In the genomic region with DNA sequence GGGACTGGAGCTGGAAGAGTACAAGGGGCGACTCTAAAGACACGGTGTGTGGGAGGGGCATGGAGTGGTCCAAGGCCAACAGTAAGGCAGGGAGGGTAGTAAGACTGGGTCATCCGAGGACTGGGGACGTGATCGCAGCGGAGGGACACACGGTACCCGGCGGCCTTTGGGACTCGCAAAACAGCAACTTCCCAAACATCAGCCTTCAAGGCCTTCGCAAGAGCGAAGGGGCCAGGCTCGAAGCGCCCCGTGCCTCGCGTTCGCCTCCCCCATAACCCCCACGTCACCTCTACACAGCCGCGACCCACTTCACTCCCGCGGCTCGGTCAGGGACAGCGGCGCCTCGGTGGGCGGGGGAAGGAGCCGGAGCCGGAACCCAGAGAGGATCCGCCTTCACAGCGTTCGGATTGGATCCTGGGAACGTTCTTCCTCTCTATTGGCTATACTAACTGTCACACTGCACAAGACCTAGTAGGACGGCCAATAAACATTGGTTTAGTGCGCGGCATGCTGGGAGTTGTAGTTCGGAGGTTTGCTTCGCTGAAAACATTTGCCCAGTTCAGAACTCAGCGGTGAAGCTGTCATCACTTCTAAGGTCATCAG, we compare ENCODE assay signal across 8 mouse cellular contexts. TPM values are rescaled to one million over a fixed set of nuclear protein-coding genes. Genes with fewer than 3 reads are reported as not detected.
DNase-seq lines count a peak whose midpoint lies in the region; ATAC-seq lines count a peak whose summit lies in the region.

TSS of gene Zfp691 (minus strand) at position 345 of the 603 bp plus-strand sequence.

- H3K9me3 ChIP-seq in heart, embryonic 10.5 days = no peaks in the 10 kb centered on the region
- H3K9me3 ChIP-seq in kidney, embryonic 15.5 days (replicated peaks) = no peaks in the 10 kb centered on the region

- peak; percentile 90 to 92 for DNase-seq in B cell, adult 2 months
- peak; percentile 99 for DNase-seq in brain, adult 2 months (ENCODE audit: low read depth, low spot score)
- DNase-seq in heart, embryonic 10.5 days (ENCODE audit: low spot score) = peak; percentile 98
- peak; percentile 93 for DNase-seq in liver
- DNase-seq in spleen, postnatal 4 days (ENCODE audit: low spot score in 2 of 2) = peak; percentile 92 to 95

- ATAC-seq in erythroblast, adult 5-6 weeks (replicated peaks; ENCODE audit: low FRiP score, poor library complexity, severe bottlenecking) = peak; percentile 92
- ATAC-seq in kidney, embryonic 15.5 days (replicated peaks; ENCODE audit: low FRiP score) = peak; percentile 100
- peak; percentile 97 for ATAC-seq in monocyte, adult 5-6 weeks (replicated peaks; ENCODE audit: insufficient number of reproducible peaks, low FRiP score, low TSS enrichment, poor library complexity, severe bottlenecking)

- under 1% methylated on average over 40 of the region's 40 CpGs for WGBS in heart, embryonic 10.5 days
- under 1% methylated on average over 40 of the region's 40 CpGs for WGBS in kidney, embryonic 15.5 days

- H3K36me3 ChIP-seq in heart, embryonic 10.5 days = peaks cover 22% of the 10 kb centered on the region
- peaks cover 24% of the 10 kb centered on the region for H3K36me3 ChIP-seq in kidney, embryonic 15.5 days

- H3K4me3 ChIP-seq in heart, embryonic 10.5 days = peak within 1 kb of the TSS; percentile 70
- peak within 1 kb of the TSS; percentile 88 for H3K4me3 ChIP-seq in kidney, embryonic 15.5 days (replicated peaks)

- peak within 1 kb of the TSS; percentile 76 for H3K4me2 ChIP-seq in kidney, embryonic 15.5 days

- H3K4me1 ChIP-seq in heart, embryonic 10.5 days = peaks cover 33% of the 10 kb centered on the region
- H3K4me1 ChIP-seq in kidney, embryonic 15.5 days = peaks cover 19% of the 10 kb centered on the region

- H3K9ac ChIP-seq in kidney, embryonic 15.5 days = peak within 1 kb of the TSS; percentile 91

- no peaks in the 10 kb centered on the region for H3K27me3 ChIP-seq in heart, embryonic 10.5 days (ENCODE audit: insufficient read depth, poor library complexity, severe bottlenecking)
- H3K27me3 ChIP-seq in kidney, embryonic 15.5 days = no peaks in the 10 kb centered on the region

- peak within 1 kb of the TSS; percentile 91 for H3K27ac ChIP-seq in heart, embryonic 10.5 days
- peak within 1 kb of the TSS; percentile 75 for H3K27ac ChIP-seq in kidney, embryonic 15.5 days

RNA-seq across cellular contexts. Expression of gene Zfp691, which starts in this region (rescaled TPM):
- 2.3 and 4.2 TPM in 2 replicates for total RNA-seq in erythroblast, adult 5-6 weeks (2015; ENCODE audit: low replicate concordance)
- total RNA-seq in erythroblast, adult 5-6 weeks (2017; ENCODE audit: low replicate concordance) = 3.1 and 4.0 TPM in 2 replicates
- polyA plus RNA-seq in heart, embryonic 10.5 days (2016; fragmentation: Nextera tagmentation; extraction: Ambion mirVana) = 8.1 and 10.0 TPM in 2 replicates
- 9.6 and 13.6 TPM in 2 replicates for polyA plus RNA-seq in kidney, embryonic 15.5 days (2015; fragmentation: Nextera tagmentation; extraction: Ambion mirVana)
- total RNA-seq in monocyte, adult 5-6 weeks (2017) = 6.1 to 7.5 TPM (median 6.9 TPM) in 3 replicates

Comparison
In these comparisons a context has a peak if more than half of its experiments do, and no peak if none do; other contexts are left out.
1. Peak in every context shown above with its lines: DNase-seq, ATAC-seq, H3K4me3 ChIP-seq and H3K27ac ChIP-seq.